Comparison of ENCODE assay signal across 23 mouse cellular contexts in the genomic region with DNA sequence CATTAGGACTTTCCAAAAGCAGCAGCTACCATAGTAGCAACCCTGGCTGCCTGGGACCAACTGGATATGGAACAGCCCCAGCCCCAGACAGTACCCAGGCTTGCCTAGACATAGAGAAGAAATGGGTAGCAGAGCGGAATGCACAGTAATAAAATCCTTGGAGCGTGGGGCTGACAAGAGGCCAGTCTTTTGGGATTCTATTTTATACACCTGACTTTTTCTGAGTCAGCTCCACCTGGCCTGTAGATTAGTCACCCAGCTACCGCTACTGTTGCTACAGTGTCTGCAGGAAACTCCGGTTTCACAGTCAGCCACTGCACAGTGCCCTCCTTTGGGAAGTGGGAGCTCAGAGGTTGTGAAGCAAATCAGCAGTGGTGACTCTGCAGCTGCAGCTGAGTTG.
"Had no signal": no experiment of that assay in that cellular context is flagged by ENCODE, and none has a peak within 500 bp of the region (broad histone marks: within the 10 kb centered on the region; RNA-seq: fewer than 3 reads in every experiment).

No protein-coding gene starts in this region.

- H3K36me3 ChIP-seq: intestine, embryonic 15.5 days; limb, embryonic 10.5 days; limb, embryonic 13.5 days; liver, embryonic 12.5 days; liver, embryonic 15.5 days; lung, embryonic 15.5 days; midbrain, embryonic 10.5 days; midbrain, embryonic 13.5 days; neural tube, embryonic 13.5 days had no signal

- ATAC-seq: hindbrain, embryonic 16.5 days; intestine, embryonic 15.5 days; liver, embryonic 12.5 days; midbrain, embryonic 13.5 days; midbrain, embryonic 16.5 days had no signal

- H3K4me1 ChIP-seq: intestine, embryonic 15.5 days; limb, embryonic 10.5 days; liver, embryonic 12.5 days; liver, embryonic 15.5 days; lung, embryonic 15.5 days; megakaryocyte, embryonic 14.5 days; midbrain, embryonic 10.5 days; midbrain, embryonic 13.5 days had no signal

- DNase-seq: layer of hippocampus, adult 9-11 months; liver; lung, adult 18-20 months; lung, postnatal 10 days; lung, postnatal 36 days; right cerebral cortex, adult 18-20 months; right cerebral cortex, postnatal 14 days; right cerebral cortex, postnatal 4 days; thymus, postnatal 25 days had no signal

- H3K27me3 ChIP-seq: intestine, embryonic 15.5 days; liver, embryonic 12.5 days; liver, embryonic 15.5 days; lung, embryonic 15.5 days; midbrain, embryonic 13.5 days; neural tube, embryonic 13.5 days had no signal

- H3K9ac ChIP-seq: intestine, embryonic 15.5 days; limb, embryonic 13.5 days; liver, embryonic 12.5 days; liver, embryonic 15.5 days; lung, embryonic 15.5 days; midbrain, embryonic 13.5 days; neural tube, embryonic 13.5 days had no signal

- H3K4me2 ChIP-seq: intestine, embryonic 15.5 days; limb, embryonic 13.5 days; liver, embryonic 12.5 days; liver, embryonic 15.5 days; lung, embryonic 15.5 days; midbrain, embryonic 13.5 days; neural tube, embryonic 13.5 days had no signal

- H3K4me3 ChIP-seq: intestine, embryonic 15.5 days; layer of hippocampus, adult 2 months; limb, embryonic 10.5 days; limb, embryonic 13.5 days; liver, embryonic 12.5 days; liver, embryonic 15.5 days; lung, embryonic 15.5 days; megakaryocyte, embryonic 14.5 days; midbrain, embryonic 10.5 days; midbrain, embryonic 13.5 days; myocyte; neural tube, embryonic 13.5 days had no signal

- H3K27ac ChIP-seq: intestine, embryonic 15.5 days; layer of hippocampus, adult 2 months; limb, embryonic 10.5 days; limb, embryonic 13.5 days; liver, embryonic 12.5 days; liver, embryonic 15.5 days; lung, embryonic 15.5 days; midbrain, embryonic 10.5 days; midbrain, embryonic 13.5 days; neural tube, embryonic 13.5 days had no signal

- H3K9me3 ChIP-seq: intestine, embryonic 15.5 days; limb, embryonic 10.5 days; liver, embryonic 12.5 days; liver, embryonic 15.5 days; lung, embryonic 15.5 days; midbrain, embryonic 10.5 days; midbrain, embryonic 13.5 days; neural tube, embryonic 13.5 days had no signal
